Mouse (Mus musculus): ENCODE data around the gene Acta2.

DNA sequence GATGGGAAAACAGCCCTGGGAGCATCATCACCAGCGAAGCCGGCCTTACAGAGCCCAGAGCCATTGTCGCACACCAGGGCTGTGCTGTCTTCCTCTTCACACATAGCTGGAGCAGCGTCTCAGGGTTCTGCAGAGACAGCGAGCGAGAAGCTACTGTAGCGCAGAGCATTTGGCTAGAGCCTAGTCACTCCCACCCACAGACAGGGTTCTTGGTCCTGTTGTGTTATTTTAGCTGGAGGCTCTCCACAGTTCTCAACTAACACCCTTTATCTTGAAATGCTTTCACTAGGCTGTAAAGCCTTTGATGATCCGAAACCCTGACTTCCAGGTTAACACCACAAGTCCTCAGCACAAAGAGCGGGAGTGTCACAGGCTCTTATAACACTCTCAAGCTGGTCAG lies 2.9 kb downstream of the Acta2 start:
- TF ChIP-seq REST (IDR thresholded peaks at IDR 0.05; ENCODE audit: insufficient read depth, insufficient read length): no peak
- TF ChIP-seq POLR2A (IDR thresholded peaks at IDR 0.05; ENCODE audit: insufficient read length, low read depth): peak; percentile 49
- peak; percentile 49 for TF ChIP-seq POLR2AphosphoS2 (IDR thresholded peaks at IDR 0.05; ENCODE audit: insufficient read length, low read depth)
- no peak for TF ChIP-seq E2F4 (IDR thresholded peaks at IDR 0.05; ENCODE audit: insufficient read depth)
- TF ChIP-seq MAX (IDR thresholded peaks at IDR 0.05; ENCODE audit: low read depth): no peak
- no peak for TF ChIP-seq MYOG (IDR thresholded peaks at IDR 0.05; ENCODE audit: control insufficient read depth in 1 of 3, insufficient read depth in 1 of 3, insufficient read length in 2 of 3, low read depth in 2 of 3)
- TF ChIP-seq CEBPB (IDR thresholded peaks at IDR 0.05; ENCODE audit: insufficient read depth, poor library complexity, severe bottlenecking): no peak

Measured in myocyte (in vitro differentiated cells).